Mouse (Mus musculus): ENCODE results near the gene Zfp51. TPM values are rescaled to one million over a fixed set of nuclear protein-coding genes. Genes with fewer than 3 reads are reported as not detected.

The Zfp51 gene
- total RNA-seq, 2 experiments from 2014 or later, result 10.9 to 16.9 TPM

Other genes starting within 250 kb of the Zfp51 start
- not detected in 2 replicates for gene Vmn1r234, start 224.3 kb upstream of the Zfp51 start, total RNA-seq (2015)
- gene Vmn1r234, start 224.3 kb upstream of the Zfp51 start, total RNA-seq (2017), result not detected in 2 replicates
- gene Vmn1r235, start 194.0 kb upstream of the Zfp51 start, total RNA-seq (2015), result not detected in 2 replicates
- not detected in 2 replicates for gene Vmn1r235, start 194.0 kb upstream of the Zfp51 start, total RNA-seq (2017)
- gene Vmn1r236, start 167.4 kb upstream of the Zfp51 start, total RNA-seq (2015), result not detected in 2 replicates
- not detected in 2 replicates for gene Vmn1r236, start 167.4 kb upstream of the Zfp51 start, total RNA-seq (2017)
- not detected in 2 replicates for gene Vmn1r237, start 138.5 kb upstream of the Zfp51 start, total RNA-seq (2015)
- gene Vmn1r237, start 138.5 kb upstream of the Zfp51 start, total RNA-seq (2017), result not detected in 2 replicates
- gene Zfp677, start 66.6 kb upstream of the Zfp51 start, total RNA-seq (2015), result 10.4 and 11.3 TPM in 2 replicates
- gene Zfp677, start 66.6 kb upstream of the Zfp51 start, total RNA-seq (2017), result 7.0 and 9.9 TPM in 2 replicates
- gene Zfp54, start 27.1 kb upstream of the Zfp51 start, total RNA-seq (2015), result 7.0 and 10.7 TPM in 2 replicates
- gene Zfp54, start 27.1 kb upstream of the Zfp51 start, total RNA-seq (2017), result 8.8 and 9.1 TPM in 2 replicates
- gene Zfp53, start 38.6 kb downstream of the Zfp51 start, total RNA-seq (2015), result 14.5 and 18.7 TPM in 2 replicates
- gene Zfp53, start 38.6 kb downstream of the Zfp51 start, total RNA-seq (2017), result 11.6 and 13.9 TPM in 2 replicates
- gene Zfp52, start 85.2 kb downstream of the Zfp51 start, total RNA-seq (2015), result 32.2 and 33.6 TPM in 2 replicates
- 25.4 and 42.3 TPM in 2 replicates for gene Zfp52, start 85.2 kb downstream of the Zfp51 start, total RNA-seq (2017)
- gene Zfp948, start 116.6 kb downstream of the Zfp51 start, total RNA-seq (2015), result 4.3 TPM in 2 replicates
- gene Zfp948, start 116.6 kb downstream of the Zfp51 start, total RNA-seq (2017), result 2.0 and 3.3 TPM in 2 replicates
- gene Zfp983, start 200.2 kb downstream of the Zfp51 start, total RNA-seq (2015), result 6.8 and 10.6 TPM in 2 replicates
- 4.5 and 4.6 TPM in 2 replicates for gene Zfp983, start 200.2 kb downstream of the Zfp51 start, total RNA-seq (2017)
- 7.1 and 9.4 TPM in 2 replicates for gene Gm10226, start 241.5 kb downstream of the Zfp51 start, total RNA-seq (2015)
- gene Gm10226, start 241.5 kb downstream of the Zfp51 start, total RNA-seq (2017), result 20.6 TPM in 1 of 2 replicates, not detected in the other